Mouse (Mus musculus): ENCODE measurements at regions not wholly inside any gene's neighbourhood (a gene's known extent, or its start where the extent isn't known, plus 50 kb on each side); places are given as distances from the start of the nearest gene placed in this dataset.

DNA sequence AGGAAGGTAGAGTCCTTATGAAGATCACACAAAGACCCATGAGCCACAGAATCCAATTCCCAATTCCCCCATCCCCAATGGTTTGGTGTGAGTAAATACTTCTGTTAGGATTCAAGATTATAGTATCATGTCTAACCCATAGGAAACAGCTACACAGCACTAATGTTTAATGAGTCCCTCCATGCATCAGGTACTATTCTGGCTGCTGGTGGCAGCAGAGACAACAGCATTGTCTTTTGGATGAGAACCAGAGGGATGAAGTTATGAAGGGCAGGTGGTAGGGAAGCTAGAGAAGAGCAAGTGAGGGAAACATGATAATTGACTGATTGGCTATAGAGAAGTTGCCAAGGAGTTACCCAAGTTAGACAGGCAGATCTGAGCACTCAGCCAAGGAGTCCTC is 885.0 kb downstream of the Epha4 start:
- TF ChIP-seq CTCF (IDR thresholded peaks at IDR 0.05; ENCODE audit: extremely low read depth, insufficient read depth, insufficient read length, insufficient replicate concordance) (no peak), POLR2A (IDR thresholded peaks at IDR 0.05; ENCODE audit: low read depth, low read length) (no peak)

Measured in spleen, adult 2 months (tissue).